Mouse (Mus musculus): ENCODE measurements at regions not wholly inside any gene's neighbourhood (a gene's known extent, or its start where the extent isn't known, plus 50 kb on each side); places are given as distances from the start of the nearest gene placed in this dataset.

DNA sequence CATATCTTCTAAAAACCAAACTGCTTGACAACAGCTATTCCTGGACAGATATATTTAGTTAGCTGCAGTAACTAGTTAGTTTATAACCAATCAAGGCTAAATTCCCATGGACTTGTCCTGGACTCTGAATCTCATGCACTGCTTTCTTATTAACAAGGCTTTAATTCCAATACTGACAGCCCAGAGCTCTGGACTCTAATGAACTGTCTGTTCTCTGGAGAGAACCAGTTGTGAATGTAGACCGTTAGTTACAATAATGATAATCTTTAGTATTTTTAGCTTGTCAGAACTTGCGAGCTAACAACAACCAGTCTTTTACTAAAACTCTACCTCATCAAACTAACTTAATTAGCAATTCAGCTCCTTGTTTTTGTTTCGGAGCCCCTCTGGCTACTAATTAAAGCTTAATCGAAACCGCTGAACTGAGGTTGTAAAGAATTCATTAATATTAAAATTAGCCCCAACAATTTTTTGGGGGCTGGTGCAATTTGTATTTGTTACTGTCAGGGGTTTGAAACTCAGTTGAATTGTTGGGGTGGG is 316.3 kb downstream of the Tmem182 start:
- TF ChIP-seq POLR2A (IDR thresholded peaks at IDR 0.05; ENCODE audit: extremely low read depth, insufficient read depth, low read length) (no peak), CTCF (IDR thresholded peaks at IDR 0.05; ENCODE audit: low read depth, low read length) (no peak)
- 90% methylated on average over 5 of the region's 5 CpGs for whole genome bisulfite sequencing
- Histone ChIP-seq H3K27me3 (ENCODE audit: control insufficient read depth, insufficient read depth, low read length) (no peaks in the 10 kb centered on the region; the same call in 1 of the 2 replicates), H3K36me3 (ENCODE audit: control insufficient read depth, insufficient read depth, low read length) (no peaks in the 10 kb centered on the region), H3K79me2 (ENCODE audit: control insufficient read depth, insufficient read depth, low read length) (no peaks in the 10 kb centered on the region), H3K9ac (ENCODE audit: low read depth, low read length) (no peak overlapping the region), H3K4me3 (ENCODE audit: insufficient read depth, low read depth, low read length) (no peak overlapping the region), H3K27ac (replicated peaks; ENCODE audit: insufficient read depth, low read depth, low read length) (no peak overlapping the region), H3K4me1 (ENCODE audit: control insufficient read depth, insufficient read depth, low read length) (no peaks in the 10 kb centered on the region)
- no peak for DNase-seq (ENCODE audit: extremely low read depth, low read depth, low spot score)

DNA sequence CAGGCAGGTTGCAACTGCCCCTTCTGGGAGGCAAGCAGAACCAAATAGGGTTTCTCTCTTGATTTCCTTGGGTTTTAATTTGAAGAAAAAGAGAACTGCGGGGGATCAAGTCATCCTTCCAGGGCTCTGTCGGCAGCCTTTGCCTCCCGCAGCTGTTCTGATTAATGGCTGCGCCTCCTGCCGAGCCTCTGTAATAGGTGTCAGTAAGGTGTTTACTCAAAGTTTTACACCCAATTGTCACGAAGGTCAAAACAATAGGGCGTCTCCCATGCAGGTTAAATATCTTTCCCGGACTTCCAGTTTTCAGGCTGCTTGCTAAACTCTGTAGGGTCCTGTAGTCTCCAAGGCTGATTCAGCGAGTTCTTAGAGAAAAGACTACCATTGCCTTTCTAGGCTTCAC is 326.0 kb downstream of the Tmem182 start:
- Histone ChIP-seq H3K27ac (replicated peaks; ENCODE audit: insufficient read depth, low read depth, low read length) (no peak overlapping the region), H3K4me1 (ENCODE audit: control insufficient read depth, insufficient read depth, low read length) (no peaks in the 10 kb centered on the region), H3K79me2 (ENCODE audit: control insufficient read depth, insufficient read depth, low read length) (no peaks in the 10 kb centered on the region), H3K36me3 (ENCODE audit: control insufficient read depth, insufficient read depth, low read length) (no peaks in the 10 kb centered on the region), H3K4me3 (ENCODE audit: insufficient read depth, low read depth, low read length) (no peak overlapping the region), H3K9ac (ENCODE audit: low read depth, low read length) (no peak overlapping the region), H3K27me3 (ENCODE audit: control insufficient read depth, insufficient read depth, low read length) (no peaks in the 10 kb centered on the region)
- DNase-seq (ENCODE audit: extremely low read depth, low read depth, low spot score) = no peak
- WGBS = 9% methylated on average over 9 of the region's 9 CpGs
- TF ChIP-seq CTCF (IDR thresholded peaks at IDR 0.05; ENCODE audit: low read depth, low read length) (no peak), POLR2A (IDR thresholded peaks at IDR 0.05; ENCODE audit: extremely low read depth, insufficient read depth, low read length) (no peak)

DNA sequence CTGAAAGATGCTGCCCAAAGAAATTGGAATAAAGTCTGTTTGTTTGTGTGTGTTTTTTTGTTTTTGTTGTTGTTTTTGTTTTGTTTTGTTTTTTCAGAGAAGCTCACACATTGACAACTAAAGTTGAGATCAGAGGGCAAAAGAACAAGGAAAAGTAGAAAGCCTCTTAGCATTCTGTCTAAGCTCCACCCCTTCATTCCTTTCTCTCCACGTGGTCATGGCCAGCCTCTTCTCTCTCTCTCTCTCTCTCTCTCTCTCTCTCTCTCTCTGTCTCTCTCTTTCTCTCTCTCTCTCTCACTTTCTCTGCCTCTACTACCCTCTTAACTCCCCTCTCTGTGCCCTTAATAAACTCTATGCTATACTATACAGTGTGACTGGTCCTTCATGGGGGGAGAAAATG is 327.7 kb downstream of the Tmem182 start:
- Histone ChIP-seq H3K9ac (ENCODE audit: low read depth, low read length) (no peak overlapping the region), H3K27ac (replicated peaks; ENCODE audit: insufficient read depth, low read depth, low read length) (no peak overlapping the region), H3K27me3 (ENCODE audit: control insufficient read depth, insufficient read depth, low read length) (no peaks in the 10 kb centered on the region), H3K79me2 (ENCODE audit: control insufficient read depth, insufficient read depth, low read length) (no peaks in the 10 kb centered on the region), H3K4me3 (ENCODE audit: insufficient read depth, low read depth, low read length) (no peak overlapping the region), H3K36me3 (ENCODE audit: control insufficient read depth, insufficient read depth, low read length) (no peaks in the 10 kb centered on the region), H3K4me1 (ENCODE audit: control insufficient read depth, insufficient read depth, low read length) (no peaks in the 10 kb centered on the region)
- 21% methylated on average over 1 of the region's 1 CpGs for WGBS
- no peak for DNase-seq (ENCODE audit: extremely low read depth, low read depth, low spot score)
- TF ChIP-seq CTCF (IDR thresholded peaks at IDR 0.05; ENCODE audit: low read depth, low read length) = no peak
- TF ChIP-seq POLR2A (IDR thresholded peaks at IDR 0.05; ENCODE audit: extremely low read depth, insufficient read depth, low read length) = no peak

DNA sequence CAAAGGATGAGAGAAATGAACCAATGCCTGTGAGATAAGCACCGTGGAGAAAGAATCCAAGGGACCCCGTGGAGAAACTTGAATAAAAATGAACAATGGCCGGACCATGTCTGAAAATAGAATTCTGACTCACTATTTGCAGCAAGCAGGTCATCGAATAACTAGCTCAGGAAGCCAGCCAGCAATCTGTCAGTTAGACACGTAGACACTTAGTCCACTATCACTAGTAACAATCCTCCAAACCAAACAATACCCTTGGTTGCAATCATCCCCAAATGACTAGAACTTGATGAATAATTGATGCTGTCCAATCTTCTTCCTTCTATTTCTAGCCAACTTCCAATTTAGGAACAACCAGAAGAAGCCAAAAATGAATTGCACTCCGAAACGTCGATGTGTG is 328.5 kb downstream of the Tmem182 start:
- H3K27ac ChIP-seq (replicated peaks; ENCODE audit: insufficient read depth, low read depth, low read length) = no peak overlapping the region
- 68% methylated on average over 8 of the region's 8 CpGs for WGBS
- H3K27me3 ChIP-seq (ENCODE audit: control insufficient read depth, insufficient read depth, low read length) = no peaks in the 10 kb centered on the region

DNA sequence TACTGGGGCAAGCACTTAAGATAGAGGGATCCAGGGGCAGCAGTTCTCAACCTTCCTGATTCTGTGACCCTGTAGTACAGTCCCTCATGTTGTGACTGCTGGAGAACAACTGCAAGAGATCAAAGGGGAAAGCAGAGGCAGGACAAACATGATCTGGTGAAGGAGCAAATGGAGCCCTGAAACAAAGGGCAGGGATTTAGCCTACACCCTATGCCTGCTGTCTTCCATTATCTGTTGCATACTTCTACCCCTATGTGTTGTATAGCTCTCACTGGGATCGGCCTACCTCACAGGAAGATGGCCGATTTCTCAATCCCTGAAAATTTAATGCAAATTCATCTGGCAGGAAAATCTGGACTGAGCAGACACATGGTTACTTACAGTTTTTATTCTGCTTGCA is 334.3 kb downstream of the Tmem182 start:
- no peak for DNase-seq (ENCODE audit: extremely low read depth, low read depth, low spot score)
- WGBS = 88% methylated on average over 2 of the region's 2 CpGs
- H3K36me3 ChIP-seq (ENCODE audit: control insufficient read depth, insufficient read depth, low read length) = no peaks in the 10 kb centered on the region
- no peak overlapping the region for H3K27ac ChIP-seq (replicated peaks; ENCODE audit: insufficient read depth, low read depth, low read length)
- H3K4me3 ChIP-seq (ENCODE audit: insufficient read depth, low read depth, low read length) = no peak overlapping the region
- no peaks in the 10 kb centered on the region for H3K27me3 ChIP-seq (ENCODE audit: control insufficient read depth, insufficient read depth, low read length)
- H3K79me2 ChIP-seq (ENCODE audit: control insufficient read depth, insufficient read depth, low read length) = no peaks in the 10 kb centered on the region
- no peak overlapping the region for H3K9ac ChIP-seq (ENCODE audit: low read depth, low read length)
- H3K4me1 ChIP-seq (ENCODE audit: control insufficient read depth, insufficient read depth, low read length) = no peaks in the 10 kb centered on the region
- TF ChIP-seq POLR2A (IDR thresholded peaks at IDR 0.05; ENCODE audit: extremely low read depth, insufficient read depth, low read length) (no peak), CTCF (IDR thresholded peaks at IDR 0.05; ENCODE audit: low read depth, low read length) (no peak)

More for the DNA sequence above, 328.5 kb downstream of the Tmem182 start:
- Histone ChIP-seq H3K36me3 (ENCODE audit: control insufficient read depth, insufficient read depth, low read length) (no peaks in the 10 kb centered on the region), H3K9ac (ENCODE audit: low read depth, low read length) (no peak overlapping the region), H3K79me2 (ENCODE audit: control insufficient read depth, insufficient read depth, low read length) (no peaks in the 10 kb centered on the region), H3K4me1 (ENCODE audit: control insufficient read depth, insufficient read depth, low read length) (no peaks in the 10 kb centered on the region), H3K4me3 (ENCODE audit: insufficient read depth, low read depth, low read length) (no peak overlapping the region)
- no peak for DNase-seq (ENCODE audit: extremely low read depth, low read depth, low spot score)
- TF ChIP-seq CTCF (IDR thresholded peaks at IDR 0.05; ENCODE audit: low read depth, low read length) (no peak), POLR2A (IDR thresholded peaks at IDR 0.05; ENCODE audit: extremely low read depth, insufficient read depth, low read length) (no peak)

DNA sequence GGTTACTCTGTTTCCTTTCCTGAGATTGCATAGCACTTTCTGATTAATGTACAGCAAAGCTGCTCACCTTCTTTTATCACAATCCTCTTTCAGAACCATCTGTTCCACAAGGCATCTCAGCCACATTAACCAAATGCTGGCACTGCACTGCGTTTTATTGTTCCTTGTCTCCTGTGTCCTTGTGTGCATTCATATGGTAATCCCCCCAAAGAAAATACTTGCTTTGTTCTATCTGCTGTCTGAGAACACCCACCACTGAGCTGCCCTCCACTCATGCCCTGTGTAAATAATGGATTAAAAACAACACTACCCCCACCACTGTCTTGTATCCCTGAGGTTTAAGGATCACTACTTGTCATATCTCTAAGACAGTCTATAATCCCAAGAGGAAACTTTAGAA is 335.1 kb downstream of the Tmem182 start:
- Histone ChIP-seq H3K9ac (ENCODE audit: low read depth, low read length) (no peak overlapping the region), H3K79me2 (ENCODE audit: control insufficient read depth, insufficient read depth, low read length) (no peaks in the 10 kb centered on the region), H3K36me3 (ENCODE audit: control insufficient read depth, insufficient read depth, low read length) (no peaks in the 10 kb centered on the region), H3K27ac (replicated peaks; ENCODE audit: insufficient read depth, low read depth, low read length) (no peak overlapping the region), H3K4me1 (ENCODE audit: control insufficient read depth, insufficient read depth, low read length) (no peaks in the 10 kb centered on the region), H3K27me3 (ENCODE audit: control insufficient read depth, insufficient read depth, low read length) (no peaks in the 10 kb centered on the region), H3K4me3 (ENCODE audit: insufficient read depth, low read depth, low read length) (no peak overlapping the region)
- DNase-seq (ENCODE audit: extremely low read depth, low read depth, low spot score) = no peak
- 66% methylated on average over 1 of the region's 1 CpGs for WGBS
- TF ChIP-seq POLR2A (IDR thresholded peaks at IDR 0.05; ENCODE audit: extremely low read depth, insufficient read depth, low read length) (no peak), CTCF (IDR thresholded peaks at IDR 0.05; ENCODE audit: low read depth, low read length) (no peak)

Measured in liver, adult 2 months (tissue).